Mouse (Mus musculus): Measurements from ENCODE around the gene Dnah8. TPM values are rescaled to one million over a fixed set of nuclear protein-coding genes. Genes with fewer than 3 reads are reported as not detected.

Dnah8 gene
- total and polyA plus RNA-seq, 2 experiments from 2014 or later: 2.1 to 4.9 TPM

- 0 out of 2 replicates have a peak, but pooled peaks have one; percentile 9 for TF ChIP-seq CTCF (IDR thresholded peaks at IDR 0.05; ENCODE audit: low read depth)
- no peak for DNase-seq (ENCODE audit: low spot score)
- H3K9ac ChIP-seq (replicated peaks; ENCODE audit: low read length): no peak overlapping the region
- H3K4me2 ChIP-seq (ENCODE audit: low read depth, low read length): no peak overlapping the region
- no peak overlapping the region for H3K27ac ChIP-seq
- WGBS: 90% methylated on average over 6 of the region's 6 CpGs
- no peak for ATAC-seq
- no peaks in the 10 kb centered on the region for H3K4me1 ChIP-seq (ENCODE audit: insufficient read depth, low read length)
- no peaks in the 10 kb centered on the region for H3K9me3 ChIP-seq (ENCODE audit: low read length)
- no peak overlapping the region for H3K4me3 ChIP-seq (ENCODE audit: low read length)
- no peaks in the 10 kb centered on the region for H3K36me3 ChIP-seq (ENCODE audit: insufficient read depth, low read length)
- H3K27me3 ChIP-seq (ENCODE audit: insufficient read depth, low read length): no peaks in the 10 kb centered on the region
These were observed 48.9 kb downstream of the Dnah8 start for GRCm38 (mm10) chr17:30673023-30673422.

- Histone ChIP-seq H3K36me3 (ENCODE audit: insufficient read depth, low read length) (no peaks in the 10 kb centered on the region), H3K9me3 (ENCODE audit: low read length) (no peaks in the 10 kb centered on the region), H3K9ac (replicated peaks; ENCODE audit: low read length) (no peak overlapping the region), H3K4me3 (ENCODE audit: low read length) (no peak overlapping the region), H3K4me1 (ENCODE audit: insufficient read depth, low read length) (no peaks in the 10 kb centered on the region), H3K27ac (no peak overlapping the region), H3K4me2 (ENCODE audit: low read depth, low read length) (no peak overlapping the region), H3K27me3 (ENCODE audit: insufficient read depth, low read length) (no peaks in the 10 kb centered on the region)
- no peak for ATAC-seq
- TF ChIP-seq CTCF (IDR thresholded peaks at IDR 0.05; ENCODE audit: low read depth): no peak
- 85% methylated on average over 9 of the region's 9 CpGs for WGBS
- no peak for DNase-seq (ENCODE audit: low spot score)
These were observed 51.0 kb downstream of the Dnah8 start for GRCm38 (mm10) chr17:30675021-30675740.

DNA sequence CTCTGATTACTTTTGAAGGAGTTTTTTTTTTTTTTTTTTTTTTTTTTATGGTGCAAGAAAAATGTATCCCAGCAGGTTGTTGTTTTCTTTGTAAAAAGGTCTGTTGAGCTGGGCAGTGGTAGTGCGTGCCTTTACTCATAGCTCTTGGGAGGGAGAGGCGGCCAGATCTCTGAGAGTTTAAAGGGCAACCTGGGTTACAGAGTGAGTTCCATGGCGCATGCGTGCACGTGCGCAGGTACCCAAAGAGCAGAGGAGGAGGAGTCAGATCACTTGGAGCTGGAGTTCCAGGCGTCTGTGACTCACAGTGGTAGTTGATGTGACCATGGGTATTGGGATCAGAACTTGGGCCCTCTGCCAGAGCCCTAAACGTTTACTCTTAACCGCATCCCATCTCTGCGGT lies 54.4 kb downstream of the Dnah8 start:
- H3K36me3 ChIP-seq (ENCODE audit: insufficient read depth, low read length): no peaks in the 10 kb centered on the region
- H3K9ac ChIP-seq (replicated peaks; ENCODE audit: low read length): no peak overlapping the region
- H3K4me3 ChIP-seq (ENCODE audit: low read length): no peak overlapping the region
- H3K27ac ChIP-seq: no peak overlapping the region
- no peaks in the 10 kb centered on the region for H3K9me3 ChIP-seq (ENCODE audit: low read length)
- no peak for ATAC-seq
- no peak overlapping the region for H3K4me2 ChIP-seq (ENCODE audit: low read depth, low read length)
- TF ChIP-seq CTCF (IDR thresholded peaks at IDR 0.05; ENCODE audit: low read depth): no peak
- no peaks in the 10 kb centered on the region for H3K27me3 ChIP-seq (ENCODE audit: insufficient read depth, low read length)
- H3K4me1 ChIP-seq (ENCODE audit: insufficient read depth, low read length): no peaks in the 10 kb centered on the region
- no peak for DNase-seq (ENCODE audit: low spot score)
- WGBS: 92% methylated on average over 10 of the region's 10 CpGs

GRCm38 (mm10) chr17:30679612-30680011 lies 55.5 kb downstream of the Dnah8 start:
- no peaks in the 10 kb centered on the region for H3K4me1 ChIP-seq (ENCODE audit: insufficient read depth, low read length)
- ATAC-seq (no peak), DNase-seq (ENCODE audit: low spot score) (no peak)
- no peak overlapping the region for H3K9ac ChIP-seq (replicated peaks; ENCODE audit: low read length)
- no peaks in the 10 kb centered on the region for H3K36me3 ChIP-seq (ENCODE audit: insufficient read depth, low read length)
- 95% methylated on average over 4 of the region's 4 CpGs for WGBS
- H3K9me3 ChIP-seq (ENCODE audit: low read length): no peaks in the 10 kb centered on the region
- TF ChIP-seq CTCF (IDR thresholded peaks at IDR 0.05; ENCODE audit: low read depth): no peak; the same call in 1 of the 2 replicates
- no peaks in the 10 kb centered on the region for H3K27me3 ChIP-seq (ENCODE audit: insufficient read depth, low read length)
- no peak overlapping the region for H3K4me3 ChIP-seq (ENCODE audit: low read length)
- no peak overlapping the region for H3K4me2 ChIP-seq (ENCODE audit: low read depth, low read length)
- no peak overlapping the region for H3K27ac ChIP-seq

DNA sequence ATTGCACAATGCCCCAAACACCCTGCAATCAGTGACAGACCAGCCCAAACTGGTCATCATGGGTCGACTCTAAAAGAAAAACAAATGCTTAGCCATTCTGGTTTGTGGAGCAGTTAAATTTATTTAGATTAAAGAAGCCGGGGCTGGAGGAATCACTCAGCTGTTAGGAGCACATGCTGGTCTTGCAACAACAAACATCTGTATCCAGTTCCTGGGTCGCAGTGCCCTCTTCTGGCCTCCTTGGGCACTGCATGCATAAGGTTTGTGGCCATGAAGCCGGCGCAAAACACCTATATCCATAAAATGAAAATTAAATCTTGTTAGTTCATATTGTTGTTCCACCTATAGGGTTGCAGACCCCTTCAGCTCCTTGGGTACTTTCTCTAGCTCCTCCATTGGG lies 57.5 kb downstream of the Dnah8 start:
- ATAC-seq (no peak), DNase-seq (ENCODE audit: low spot score) (peak; percentile 52)
- TF ChIP-seq CTCF (IDR thresholded peaks at IDR 0.05; ENCODE audit: low read depth): peak; percentile 67
- H3K27me3 ChIP-seq (ENCODE audit: insufficient read depth, low read length): no peaks in the 10 kb centered on the region
- no peak overlapping the region for H3K4me2 ChIP-seq (ENCODE audit: low read depth, low read length)
- no peak overlapping the region for H3K9ac ChIP-seq (replicated peaks; ENCODE audit: low read length)
- no peak overlapping the region for H3K27ac ChIP-seq
- H3K4me1 ChIP-seq (ENCODE audit: insufficient read depth, low read length): no peaks in the 10 kb centered on the region
- 27% methylated on average over 5 of the region's 5 CpGs for WGBS
- H3K4me3 ChIP-seq (ENCODE audit: low read length): no peak overlapping the region
- no peaks in the 10 kb centered on the region for H3K9me3 ChIP-seq (ENCODE audit: low read length)
- no peaks in the 10 kb centered on the region for H3K36me3 ChIP-seq (ENCODE audit: insufficient read depth, low read length)

- Histone ChIP-seq H3K4me1 (ENCODE audit: insufficient read depth, low read length) (no peaks in the 10 kb centered on the region), H3K9me3 (ENCODE audit: low read length) (no peaks in the 10 kb centered on the region), H3K9ac (replicated peaks; ENCODE audit: low read length) (no peak overlapping the region), H3K27me3 (ENCODE audit: insufficient read depth, low read length) (no peaks in the 10 kb centered on the region), H3K27ac (no peak overlapping the region), H3K4me3 (ENCODE audit: low read length) (no peak overlapping the region), H3K4me2 (ENCODE audit: low read depth, low read length) (no peak overlapping the region), H3K36me3 (ENCODE audit: insufficient read depth, low read length) (no peaks in the 10 kb centered on the region)
- TF ChIP-seq CTCF (IDR thresholded peaks at IDR 0.05; ENCODE audit: low read depth): no peak
- DNase-seq (ENCODE audit: low spot score) (no peak), ATAC-seq (no peak)
- WGBS: 81% methylated on average over 8 of the region's 8 CpGs
These were observed 66.0 kb downstream of the Dnah8 start for GRCm38 (mm10) chr17:30690181-30690580.

DNA sequence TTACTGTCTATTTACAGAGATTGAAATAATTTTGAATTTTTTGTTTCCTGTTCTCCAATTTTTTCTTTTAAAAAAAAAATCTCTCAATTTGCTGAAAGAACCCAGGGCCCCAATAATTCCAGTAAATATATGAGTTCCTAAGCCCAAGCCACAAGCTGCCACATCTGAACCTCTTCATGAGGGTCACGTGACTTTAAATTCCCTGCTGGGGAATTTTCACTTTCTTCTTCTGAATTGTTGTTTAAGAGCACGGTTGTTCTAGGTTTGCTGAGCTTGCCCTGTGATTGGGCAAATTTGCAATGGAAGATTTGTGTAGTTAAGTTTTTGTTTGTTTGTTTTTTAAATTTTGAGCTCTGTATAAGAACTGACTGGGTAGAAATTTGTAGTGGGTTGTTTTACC lies 67.3 kb downstream of the Dnah8 start:
- ATAC-seq: no peak
- no peak overlapping the region for H3K27ac ChIP-seq
- H3K4me3 ChIP-seq (ENCODE audit: low read length): no peak overlapping the region
- no peak overlapping the region for H3K9ac ChIP-seq (replicated peaks; ENCODE audit: low read length)
- no peaks in the 10 kb centered on the region for H3K4me1 ChIP-seq (ENCODE audit: insufficient read depth, low read length)
- H3K9me3 ChIP-seq (ENCODE audit: low read length): no peaks in the 10 kb centered on the region
- TF ChIP-seq CTCF (IDR thresholded peaks at IDR 0.05; ENCODE audit: low read depth): no peak
- H3K36me3 ChIP-seq (ENCODE audit: insufficient read depth, low read length): no peaks in the 10 kb centered on the region
- WGBS: 66% methylated on average over 2 of the region's 2 CpGs
- H3K27me3 ChIP-seq (ENCODE audit: insufficient read depth, low read length): no peaks in the 10 kb centered on the region
- no peak for DNase-seq (ENCODE audit: low spot score)
- H3K4me2 ChIP-seq (ENCODE audit: low read depth, low read length): no peak overlapping the region
